Mouse (Mus musculus): ENCODE data around the gene Trex1. TPM values are rescaled to one million over a fixed set of nuclear protein-coding genes. Genes with fewer than 3 reads are reported as not detected.

The Trex1 gene
- polyA plus RNA-seq, 1 experiment from 2014 or later: 12.8 TPM

DNA sequence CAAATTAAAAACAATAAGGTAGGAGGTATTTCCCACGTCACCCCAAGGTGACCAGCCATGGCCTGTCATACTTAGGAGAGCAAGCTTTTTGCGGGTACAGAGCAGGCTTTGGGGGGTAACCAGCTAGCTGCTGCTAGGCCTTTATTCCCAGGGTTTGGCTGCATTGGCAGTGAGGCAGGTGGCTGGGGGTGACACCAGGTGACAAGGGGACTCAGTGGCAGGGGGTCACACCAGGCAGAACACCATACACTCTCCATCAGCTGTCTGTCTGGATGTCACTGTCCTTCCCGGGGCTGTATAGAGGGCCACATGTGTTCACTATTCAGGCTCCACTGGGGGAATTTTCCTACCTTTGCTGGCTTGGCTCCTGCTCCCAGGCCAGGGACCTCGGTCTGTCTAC, 2.6 kb downstream of the Trex1 start:
- peaks cover 13% of the 10 kb centered on the region for H3K4me1 ChIP-seq (replicated peaks; ENCODE audit: control insufficient read depth, insufficient read depth, low read length)
- H3K27me3 ChIP-seq (replicated peaks; ENCODE audit: control insufficient read depth, insufficient read depth, low read length): no peaks in the 10 kb centered on the region
- WGBS: 95% methylated on average over 4 of the region's 4 CpGs
- H3K4me2 ChIP-seq (ENCODE audit: low read length): no peak overlapping the region
- no peak overlapping the region for H3K27ac ChIP-seq (ENCODE audit: low read depth)
- no peak for DNase-seq (ENCODE audit: low spot score)
- H3K4me3 ChIP-seq (ENCODE audit: low read depth, low read length): no peak overlapping the region
- H3K9ac ChIP-seq (ENCODE audit: low read length): no peak overlapping the region
- ATAC-seq (replicated peaks; ENCODE audit: low FRiP score, low TSS enrichment, low read depth): no peak
- H3K36me3 ChIP-seq (ENCODE audit: control insufficient read depth, insufficient read depth, low read length): peaks cover 41% of the 10 kb centered on the region
- no peaks in the 10 kb centered on the region for H3K9me3 ChIP-seq (ENCODE audit: control insufficient read depth, low read length)

DNA sequence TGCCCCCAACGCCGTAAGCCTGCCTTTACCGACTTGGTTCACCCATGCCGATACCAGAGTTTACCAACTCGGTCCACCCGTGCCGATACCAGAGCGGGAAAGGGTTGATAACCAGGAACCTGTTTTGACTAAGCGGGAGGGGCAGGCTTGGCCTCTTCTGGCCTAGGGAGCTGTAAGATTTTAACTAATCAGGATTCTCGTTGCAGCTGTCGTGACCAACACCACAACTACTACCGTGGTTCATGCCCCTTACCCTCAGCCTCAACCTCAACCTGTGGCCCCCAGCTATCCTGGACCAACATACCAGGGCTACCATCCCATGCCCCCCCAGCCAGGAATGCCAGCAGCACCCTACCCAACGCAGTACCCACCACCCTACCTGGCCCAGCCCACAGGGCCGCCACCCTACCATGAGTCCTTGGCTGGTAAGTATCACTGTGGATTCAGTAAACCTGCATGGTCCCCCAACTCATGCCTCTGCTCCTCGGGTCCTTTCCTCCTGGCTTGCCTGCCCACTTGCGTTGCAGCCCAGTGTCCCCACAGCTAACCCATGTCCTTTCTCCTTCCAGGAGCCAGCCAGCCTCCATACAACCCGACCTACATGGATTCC, 3.3 kb downstream of the Trex1 start:
- Histone ChIP-seq H3K4me2 (ENCODE audit: low read length) (no peak overlapping the region), H3K9me3 (ENCODE audit: control insufficient read depth, low read length) (no peaks in the 10 kb centered on the region), H3K4me1 (replicated peaks; ENCODE audit: control insufficient read depth, insufficient read depth, low read length) (peaks cover 13% of the 10 kb centered on the region), H3K27me3 (replicated peaks; ENCODE audit: control insufficient read depth, insufficient read depth, low read length) (no peaks in the 10 kb centered on the region), H3K4me3 (ENCODE audit: low read depth, low read length) (no peak overlapping the region), H3K9ac (ENCODE audit: low read length) (no peak overlapping the region), H3K36me3 (ENCODE audit: control insufficient read depth, insufficient read depth, low read length) (peaks cover 41% of the 10 kb centered on the region), H3K27ac (ENCODE audit: low read depth) (no peak overlapping the region)
- DNase-seq (ENCODE audit: low spot score) (no peak), ATAC-seq (replicated peaks; ENCODE audit: low FRiP score, low TSS enrichment, low read depth) (no peak)
- 93% methylated on average over 17 of the region's 17 CpGs for WGBS

DNA sequence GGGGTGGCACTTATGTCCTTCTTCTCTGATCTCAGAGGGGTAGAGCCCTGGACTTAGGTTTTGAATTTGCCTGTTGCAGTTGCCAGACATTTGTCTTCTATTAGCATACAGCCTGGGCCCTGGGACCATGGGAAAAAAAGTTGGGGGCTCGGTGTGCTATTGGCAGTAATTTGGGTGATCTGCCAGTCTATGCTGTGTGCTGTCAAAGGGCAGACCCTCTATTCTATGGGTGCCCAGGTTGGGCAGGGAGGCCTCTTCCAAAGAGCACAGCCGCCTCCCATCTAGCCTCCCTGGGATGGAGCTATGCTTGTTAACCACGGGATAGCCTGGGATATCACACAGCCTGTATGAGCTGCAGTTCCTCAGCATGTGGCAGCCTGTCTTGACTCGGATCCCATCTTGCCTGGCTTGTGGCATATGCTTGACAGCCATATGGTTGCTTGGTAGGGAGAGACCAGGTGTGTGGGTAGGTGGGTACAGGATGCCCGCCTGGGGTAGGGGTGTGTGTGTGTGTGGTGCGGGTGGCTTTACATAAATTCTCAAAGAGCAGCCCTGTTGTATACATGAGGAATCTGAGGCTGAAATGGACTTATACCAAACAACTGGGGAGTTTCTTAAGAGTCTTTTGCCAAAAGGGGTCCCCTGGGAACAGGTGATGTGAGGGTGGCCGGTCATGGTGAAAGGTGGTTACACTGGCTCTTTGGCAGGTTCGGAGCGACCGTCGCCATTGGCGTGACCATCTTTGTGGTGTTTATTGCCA, 4.1 kb downstream of the Trex1 start:
- peak overlapping the region; percentile 20; the same call in 1 of the 2 replicates for H3K9ac ChIP-seq (ENCODE audit: low read length)
- no peaks in the 10 kb centered on the region for H3K27me3 ChIP-seq (replicated peaks; ENCODE audit: control insufficient read depth, insufficient read depth, low read length)
- peaks cover 13% of the 10 kb centered on the region for H3K4me1 ChIP-seq (replicated peaks; ENCODE audit: control insufficient read depth, insufficient read depth, low read length)
- ATAC-seq (replicated peaks; ENCODE audit: low FRiP score, low TSS enrichment, low read depth): no peak
- peak overlapping the region; percentile 50 for H3K4me2 ChIP-seq (ENCODE audit: low read length)
- H3K9me3 ChIP-seq (ENCODE audit: control insufficient read depth, low read length): no peaks in the 10 kb centered on the region
- H3K36me3 ChIP-seq (ENCODE audit: control insufficient read depth, insufficient read depth, low read length): peaks cover 42% of the 10 kb centered on the region
- H3K27ac ChIP-seq (ENCODE audit: low read depth): peak overlapping the region; percentile 28; the same call in 1 of the 2 replicates
- H3K4me3 ChIP-seq (ENCODE audit: low read depth, low read length): peak overlapping the region; percentile 27
- no peak for DNase-seq (ENCODE audit: low spot score)
- WGBS: 90% methylated on average over 12 of the region's 12 CpGs

DNA sequence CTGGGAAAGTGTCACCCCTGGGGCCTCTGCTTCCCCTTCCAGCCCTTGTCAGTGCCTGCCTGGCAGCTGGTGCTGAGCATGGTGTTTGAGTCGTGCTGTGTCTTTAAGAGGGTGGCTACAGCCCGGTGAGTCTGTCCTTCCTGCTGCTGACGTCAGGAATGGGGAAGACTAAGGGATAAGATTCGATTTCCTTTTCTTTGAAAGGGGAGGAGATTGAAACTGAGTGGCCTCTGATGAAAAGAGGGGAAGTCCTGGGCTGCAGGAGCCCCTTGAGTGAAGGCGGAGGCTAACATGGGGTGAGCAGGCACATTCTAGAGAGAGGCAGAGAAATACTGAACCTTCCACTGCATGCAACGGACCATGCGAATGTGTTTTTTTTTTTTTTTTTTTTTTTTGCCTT, 4.8 kb downstream of the Trex1 start:
- H3K4me1 ChIP-seq (replicated peaks; ENCODE audit: control insufficient read depth, insufficient read depth, low read length): peaks cover 13% of the 10 kb centered on the region
- peak overlapping the region; percentile 50 for H3K4me2 ChIP-seq (ENCODE audit: low read length)
- peak overlapping the region; percentile 20 for H3K9ac ChIP-seq (ENCODE audit: low read length)
- H3K27ac ChIP-seq (ENCODE audit: low read depth): peak overlapping the region; percentile 62
- peaks cover 42% of the 10 kb centered on the region for H3K36me3 ChIP-seq (ENCODE audit: control insufficient read depth, insufficient read depth, low read length)
- DNase-seq (ENCODE audit: low spot score): no peak
- peak; percentile 55 for ATAC-seq (replicated peaks; ENCODE audit: low FRiP score, low TSS enrichment, low read depth)
- no peaks in the 10 kb centered on the region for H3K27me3 ChIP-seq (replicated peaks; ENCODE audit: control insufficient read depth, insufficient read depth, low read length)
- 2% methylated on average over 7 of the region's 7 CpGs for WGBS
- peak overlapping the region; percentile 27 for H3K4me3 ChIP-seq (ENCODE audit: low read depth, low read length)
- no peaks in the 10 kb centered on the region for H3K9me3 ChIP-seq (ENCODE audit: control insufficient read depth, low read length)

DNA sequence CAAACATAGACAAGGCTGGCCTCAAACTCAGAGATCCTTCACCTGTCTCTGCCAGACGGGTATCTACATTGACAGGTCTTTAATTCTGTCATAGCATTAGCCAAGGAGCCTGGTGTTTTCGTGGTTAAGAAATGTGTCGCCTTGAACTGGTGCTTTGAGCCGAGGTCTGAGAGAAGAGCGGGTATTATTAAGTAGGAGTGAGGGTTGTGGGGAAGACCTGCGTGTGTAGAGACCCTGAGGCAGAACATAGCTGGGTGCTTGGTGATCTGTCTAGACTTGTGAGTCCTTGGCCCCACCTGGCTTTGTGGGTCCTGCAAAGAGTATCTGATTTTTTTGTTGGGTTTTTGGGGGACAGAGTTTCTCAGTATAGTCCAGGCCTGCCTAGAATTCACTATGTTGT, 5.7 kb downstream of the Trex1 start:
- Histone ChIP-seq H3K36me3 (ENCODE audit: control insufficient read depth, insufficient read depth, low read length) (peaks cover 46% of the 10 kb centered on the region), H3K27me3 (replicated peaks; ENCODE audit: control insufficient read depth, insufficient read depth, low read length) (no peaks in the 10 kb centered on the region), H3K4me2 (ENCODE audit: low read length) (no peak overlapping the region), H3K9me3 (ENCODE audit: control insufficient read depth, low read length) (no peaks in the 10 kb centered on the region), H3K27ac (ENCODE audit: low read depth) (no peak overlapping the region), H3K9ac (ENCODE audit: low read length) (no peak overlapping the region), H3K4me1 (replicated peaks; ENCODE audit: control insufficient read depth, insufficient read depth, low read length) (peaks cover 12% of the 10 kb centered on the region), H3K4me3 (ENCODE audit: low read depth, low read length) (no peak overlapping the region)
- ATAC-seq (replicated peaks; ENCODE audit: low FRiP score, low TSS enrichment, low read depth) (no peak), DNase-seq (ENCODE audit: low spot score) (no peak)
- WGBS: 79% methylated on average over 6 of the region's 6 CpGs

DNA sequence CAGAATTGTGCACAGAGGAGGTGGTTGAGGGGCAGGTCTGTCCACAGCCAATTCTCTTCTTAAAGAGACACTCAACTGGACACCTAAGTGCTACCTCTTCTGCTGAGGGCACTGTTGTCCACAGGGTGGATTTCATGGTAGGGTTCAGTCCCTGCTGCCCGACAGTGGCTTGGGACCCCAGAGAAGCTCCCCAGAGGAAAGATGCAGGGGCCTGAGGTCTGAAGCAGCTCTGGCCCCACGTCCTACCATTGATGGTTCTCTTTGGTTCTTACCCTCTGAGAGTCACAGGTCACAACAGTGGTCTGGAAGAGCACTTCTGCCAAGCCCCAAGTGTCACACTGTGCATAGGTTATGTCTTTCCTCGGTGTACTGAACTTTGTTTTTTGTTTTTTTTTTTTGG, 6.2 kb downstream of the Trex1 start:
- H3K4me1 ChIP-seq (replicated peaks; ENCODE audit: control insufficient read depth, insufficient read depth, low read length): peaks cover 7% of the 10 kb centered on the region
- ATAC-seq (replicated peaks; ENCODE audit: low FRiP score, low TSS enrichment, low read depth): no peak
- H3K9me3 ChIP-seq (ENCODE audit: control insufficient read depth, low read length): no peaks in the 10 kb centered on the region
- H3K4me3 ChIP-seq (ENCODE audit: low read depth, low read length): no peak overlapping the region
- no peaks in the 10 kb centered on the region for H3K27me3 ChIP-seq (replicated peaks; ENCODE audit: control insufficient read depth, insufficient read depth, low read length)
- peaks cover 43% of the 10 kb centered on the region for H3K36me3 ChIP-seq (ENCODE audit: control insufficient read depth, insufficient read depth, low read length)
- H3K27ac ChIP-seq (ENCODE audit: low read depth): no peak overlapping the region
- 81% methylated on average over 3 of the region's 3 CpGs for WGBS
- DNase-seq (ENCODE audit: low spot score): no peak
- no peak overlapping the region for H3K4me2 ChIP-seq (ENCODE audit: low read length)
- H3K9ac ChIP-seq (ENCODE audit: low read length): no peak overlapping the region

DNA sequence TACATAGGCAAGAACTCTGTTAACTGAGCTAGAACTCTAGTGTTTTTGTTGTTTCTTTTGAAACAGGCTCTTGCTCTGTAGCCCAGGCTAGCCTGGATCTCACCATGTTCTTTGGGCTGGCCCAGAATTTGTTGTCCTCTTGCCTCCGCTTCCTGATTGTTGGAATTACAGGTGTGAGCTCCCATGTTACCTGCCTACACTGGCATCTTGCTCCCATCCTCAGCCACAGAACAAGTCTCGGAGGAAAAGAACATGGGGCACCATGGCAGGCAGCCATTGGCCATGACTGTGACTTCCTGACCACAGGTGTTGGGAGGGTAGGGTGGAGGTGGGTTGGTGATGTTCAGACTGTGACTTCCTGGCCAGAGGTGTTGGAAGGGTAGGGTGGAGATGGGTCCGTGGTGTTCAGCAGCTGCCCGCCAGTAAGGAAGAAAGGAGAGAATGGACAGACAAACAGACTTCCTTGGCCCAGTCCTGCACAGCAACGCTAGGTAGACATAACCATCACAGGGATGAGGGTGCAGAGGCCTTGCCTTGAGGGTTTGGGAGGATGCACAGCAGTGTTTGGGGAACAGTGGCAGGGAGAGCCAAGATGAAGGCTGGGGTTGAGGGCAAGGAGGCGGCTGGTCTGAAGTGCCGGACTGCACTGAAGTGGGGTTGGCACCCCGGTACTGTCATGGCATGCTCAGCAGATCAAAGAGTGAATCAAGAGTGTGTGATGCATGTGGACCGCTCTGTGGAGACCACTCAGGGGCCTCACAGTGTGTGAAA, 6.9 kb downstream of the Trex1 start:
- DNase-seq (ENCODE audit: low spot score) (no peak), ATAC-seq (replicated peaks; ENCODE audit: low FRiP score, low TSS enrichment, low read depth) (no peak)
- Histone ChIP-seq H3K4me3 (ENCODE audit: low read depth, low read length) (no peak overlapping the region), H3K27me3 (replicated peaks; ENCODE audit: control insufficient read depth, insufficient read depth, low read length) (no peaks in the 10 kb centered on the region), H3K9me3 (ENCODE audit: control insufficient read depth, low read length) (no peaks in the 10 kb centered on the region), H3K27ac (ENCODE audit: low read depth) (no peak overlapping the region), H3K36me3 (ENCODE audit: control insufficient read depth, insufficient read depth, low read length) (peaks cover 37% of the 10 kb centered on the region), H3K4me2 (ENCODE audit: low read length) (no peak overlapping the region), H3K9ac (ENCODE audit: low read length) (no peak overlapping the region), H3K4me1 (replicated peaks; ENCODE audit: control insufficient read depth, insufficient read depth, low read length) (peaks cover 7% of the 10 kb centered on the region)
- 89% methylated on average over 9 of the region's 9 CpGs for WGBS

DNA sequence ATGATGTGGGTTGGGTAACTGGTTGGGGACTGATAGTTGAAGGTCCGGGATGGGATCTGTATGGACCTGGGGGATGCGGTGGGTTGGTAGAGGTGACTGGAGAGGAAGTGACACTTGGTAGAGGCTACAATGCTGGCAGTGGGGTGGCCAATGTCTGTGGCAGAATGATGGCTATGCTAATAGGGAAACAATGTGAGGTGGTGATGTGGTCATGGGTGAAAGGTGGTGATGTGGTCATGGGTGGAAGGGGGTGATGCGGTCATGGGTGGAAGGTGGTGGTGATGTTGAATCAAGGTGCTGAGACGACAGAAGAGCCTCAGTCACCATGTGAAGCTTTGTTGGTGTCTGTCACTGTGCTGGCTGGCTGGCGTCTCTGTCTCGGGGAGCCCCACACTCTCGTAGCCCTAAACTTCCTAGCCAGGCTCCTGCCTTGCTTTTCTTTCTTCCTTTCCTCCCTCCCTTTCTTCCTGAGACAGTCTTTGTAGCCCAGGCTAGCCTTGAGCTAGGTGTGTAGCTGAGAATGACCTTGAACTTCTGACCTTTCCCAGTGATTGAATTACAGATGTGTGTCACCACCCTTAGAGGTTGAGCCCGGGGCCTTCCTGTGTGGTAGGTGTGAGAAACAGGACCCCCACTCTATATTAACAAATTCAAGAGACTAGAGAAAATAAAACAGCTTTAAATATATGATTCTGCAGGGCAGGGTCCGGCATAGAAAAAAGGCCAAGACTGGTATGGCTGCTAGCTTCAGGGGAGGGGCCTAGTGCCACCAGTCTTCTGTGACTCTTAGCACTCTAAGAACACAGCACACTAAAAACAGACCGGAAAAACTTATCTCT, 7.7 kb downstream of the Trex1 start:
- Histone ChIP-seq H3K4me2 (ENCODE audit: low read length) (no peak overlapping the region), H3K9me3 (ENCODE audit: control insufficient read depth, low read length) (no peaks in the 10 kb centered on the region), H3K27me3 (replicated peaks; ENCODE audit: control insufficient read depth, insufficient read depth, low read length) (no peaks in the 10 kb centered on the region), H3K36me3 (ENCODE audit: control insufficient read depth, insufficient read depth, low read length) (peaks cover 29% of the 10 kb centered on the region), H3K27ac (ENCODE audit: low read depth) (no peak overlapping the region), H3K4me1 (replicated peaks; ENCODE audit: control insufficient read depth, insufficient read depth, low read length) (peaks cover 7% of the 10 kb centered on the region), H3K4me3 (ENCODE audit: low read depth, low read length) (no peak overlapping the region), H3K9ac (ENCODE audit: low read length) (no peak overlapping the region)
- WGBS: 89% methylated on average over 10 of the region's 10 CpGs
- DNase-seq (ENCODE audit: low spot score) (no peak), ATAC-seq (replicated peaks; ENCODE audit: low FRiP score, low TSS enrichment, low read depth) (no peak)
